Mouse (Mus musculus) MEL (cell line): ENCODE results near the gene Olfr718-ps1. TPM values are rescaled to one million over a fixed set of nuclear protein-coding genes. Genes with fewer than 3 reads are reported as not detected.

Experiments
- DNase-seq: peaks from one replicate; pipeline ENCODE4 v3.0.0; 2011; ENCODE audit warnings: low read depth, low spot score
- H3K27ac ChIP-seq: 2 replicates; pipeline ENCODE4 v1.5.1; 2012; ENCODE audit warnings: low read depth, mild to moderate bottlenecking, control low read depth, low read length, moderate library complexity; ENCODE audit not compliant: control insufficient read depth
- H3K27me3 ChIP-seq, 2 experiments: fragments of 150-350 bp in 1 of 2; sonication (generic) in 1 of 2; 2 replicates each; pipeline ENCODE4 v1.6.1; 2012; ENCODE audit warnings: low read length in 2 of 2, mild to moderate bottlenecking in 2 of 2, improper control_type of control experiment in 1 of 2, moderate library complexity in 1 of 2; ENCODE audit not compliant: insufficient read depth in 2 of 2, control insufficient read depth in 1 of 2
- H3K36me3 ChIP-seq, 2 experiments: 2 replicates each; pipeline ENCODE4 v1.6.1; 2012 to 2014; ENCODE audit warnings: low read length in 2 of 2, improper control_type of control experiment in 1 of 2, inconsistent platforms in 1 of 2, mild to moderate bottlenecking in 1 of 2; ENCODE audit not compliant: insufficient read depth in 2 of 2, control insufficient read depth in 1 of 2
- H3K4me1 ChIP-seq, 2 experiments: fragments of 150-350 bp in 1 of 2; sonication (generic) in 1 of 2; 2 replicates each; pipeline ENCODE4 v1.6.1; 2012; ENCODE audit warnings: low read length in 2 of 2, improper control_type of control experiment in 1 of 2, mild to moderate bottlenecking in 1 of 2; ENCODE audit not compliant: insufficient read depth in 2 of 2, control insufficient read depth in 1 of 2
- H3K4me3 ChIP-seq, 2 experiments: fragments of 150-350 bp in 1 of 2; sonication (generic) in 1 of 2; 2 replicates each; pipeline ENCODE4 v1.5.1; 2012; ENCODE audit warnings: low read depth in 2 of 2, low read length in 2 of 2, mild to moderate bottlenecking in 2 of 2, moderate library complexity in 2 of 2, control low read depth in 1 of 2, improper control_type of control experiment in 1 of 2; ENCODE audit not compliant: control insufficient read depth in 1 of 2, insufficient read depth in 1 of 2
- H3K79me2 ChIP-seq: 2 replicates; pipeline ENCODE4 v1.6.1; 2012; ENCODE audit warnings: mild to moderate bottlenecking, low read length, moderate library complexity; ENCODE audit not compliant: control insufficient read depth, poor library complexity, insufficient read depth
- H3K9ac ChIP-seq: 2 replicates; pipeline ENCODE4 v1.6.1; 2012; ENCODE audit warnings: low read depth, mild to moderate bottlenecking, control low read depth, low read length, moderate library complexity; ENCODE audit not compliant: control insufficient read depth, poor library complexity, severe bottlenecking
- H3K9me3 ChIP-seq: fragments of 150-350 bp; sonication (generic); replicated peaks from 2 replicates; pipeline ENCODE4 v1.6.1; 2012; ENCODE audit warnings: mild to moderate bottlenecking, low read length, improper control_type of control experiment, moderate library complexity; ENCODE audit not compliant: insufficient read depth
- BHLHE40 ChIP-seq: IDR thresholded peaks from 2 replicates; pipeline ENCODE4 v1.6.1; 2012; ENCODE audit warnings: low read depth, mild to moderate bottlenecking, inconsistent platforms, low read length, improper control_type of control experiment, borderline replicate concordance
- CTCF ChIP-seq, 3 experiments: IDR thresholded peaks in 2 of 3; conservative IDR thresholded peaks in 1 of 3; 2 replicates each; pipeline ENCODE4 v1.5.1; 2011 to 2012; ENCODE audit warnings: low read length in 3 of 3, low read depth in 2 of 3, mild to moderate bottlenecking in 2 of 3, improper control_type of control experiment in 1 of 3, inconsistent platforms in 1 of 3, mixed read lengths in 1 of 3, moderate library complexity in 1 of 3; ENCODE audit not compliant: control insufficient read depth in 1 of 3, insufficient read depth in 1 of 3, poor library complexity in 1 of 3, severe bottlenecking in 1 of 3
- E2F4 ChIP-seq: IDR thresholded peaks from 2 replicates; pipeline ENCODE4 v1.6.1; 2011; ENCODE audit warnings: low read depth, low read length, improper control_type of control experiment, borderline replicate concordance
- HCFC1 ChIP-seq: IDR thresholded peaks from 2 replicates; pipeline ENCODE4 v1.6.1; 2012; ENCODE audit warnings: low read depth, mild to moderate bottlenecking, inconsistent platforms, low read length, improper control_type of control experiment, moderate library complexity
- JUND ChIP-seq: IDR thresholded peaks from 2 replicates; pipeline ENCODE4 v1.6.1; 2011; ENCODE audit warnings: low read depth, mild to moderate bottlenecking, improper control_type of control experiment, low read length
- MAX ChIP-seq: IDR thresholded peaks from 2 replicates; pipeline ENCODE4 v1.6.1; 2011; ENCODE audit warnings: low read length, improper control_type of control experiment
- MAZ ChIP-seq: IDR thresholded peaks from 2 replicates; pipeline ENCODE4 v1.6.1; 2012; ENCODE audit warnings: low read depth, mild to moderate bottlenecking, inconsistent platforms, low read length, improper control_type of control experiment
- MYC ChIP-seq: IDR thresholded peaks from 2 replicates; pipeline ENCODE4 v1.6.1; 2011; ENCODE audit warnings: low read depth, mild to moderate bottlenecking, low read length, improper control_type of control experiment, moderate library complexity
- NRF1 ChIP-seq: IDR thresholded peaks from 2 replicates; pipeline ENCODE4 v1.6.1; 2014; ENCODE audit warnings: low read depth, mild to moderate bottlenecking, inconsistent platforms, low read length, improper control_type of control experiment, moderate library complexity; ENCODE audit not compliant: poor library complexity, insufficient read depth, severe bottlenecking
- POLR2AphosphoS2 ChIP-seq: IDR thresholded peaks from 2 replicates; pipeline ENCODE4 v1.6.1; 2011; ENCODE audit warnings: low read length, improper control_type of control experiment
- POLR2AphosphoS5 ChIP-seq: IDR thresholded peaks from 2 replicates; pipeline ENCODE4 v1.6.1; 2012; ENCODE audit warnings: low read depth, borderline replicate concordance, mild to moderate bottlenecking, inconsistent platforms, low read length, moderate library complexity, mixed read lengths
- TAL1 ChIP-seq: IDR thresholded peaks from 2 replicates; pipeline ENCODE4 v1.6.1; 2012; ENCODE audit warnings: mild to moderate bottlenecking, inconsistent platforms, low read length, moderate library complexity, mixed read lengths
- TBP ChIP-seq: IDR thresholded peaks from 2 replicates; pipeline ENCODE4 v1.8.0; 2011; ENCODE audit warnings: low read depth, low read length, improper control_type of control experiment
- TCF12 ChIP-seq: IDR thresholded peaks from 2 replicates; pipeline ENCODE4 v1.6.1; 2014; ENCODE audit warnings: low read depth, mild to moderate bottlenecking, inconsistent platforms, low read length, improper control_type of control experiment, moderate library complexity
- UBTF ChIP-seq: IDR thresholded peaks from 2 replicates; pipeline ENCODE4 v1.6.1; 2012; ENCODE audit warnings: low read depth, mild to moderate bottlenecking, inconsistent platforms, low read length, improper control_type of control experiment, moderate library complexity, borderline replicate concordance; ENCODE audit not compliant: insufficient read depth
- ZNF384 ChIP-seq: IDR thresholded peaks from 2 replicates; pipeline ENCODE4 v1.6.1; 2012; ENCODE audit warnings: low read depth, mild to moderate bottlenecking, inconsistent platforms, low read length, improper control_type of control experiment
- polyA plus RNA-seq, 2 experiments: library from polyadenylated mRNA; stranded (reverse) in 1 of 2; unstranded in 1 of 2; fragments of >175 nt in 1 of 2; fragments of >200 nt in 1 of 2; gene quantifications; 2 replicates each; pipeline versions ENCODE4 v1.2.1 to v1.2.4; 2012; ENCODE audit warnings: low replicate concordance in 2 of 2, low read depth in 1 of 2; ENCODE audit not compliant: insufficient read length in 2 of 2, insufficient read depth in 1 of 2, missing spikeins in 1 of 2
- total RNA-seq: library from RNA; depleted of rRNA; stranded (reverse); fragments of 300-350 nt; gene quantifications from 2 replicates; pipeline ENCODE4 v1.2.3, GENCODE M21; 2012

Olfr718-ps1 gene
- total and polyA plus RNA-seq, 3 experiments = 0.01 TPM; not detected in 2

DNA sequence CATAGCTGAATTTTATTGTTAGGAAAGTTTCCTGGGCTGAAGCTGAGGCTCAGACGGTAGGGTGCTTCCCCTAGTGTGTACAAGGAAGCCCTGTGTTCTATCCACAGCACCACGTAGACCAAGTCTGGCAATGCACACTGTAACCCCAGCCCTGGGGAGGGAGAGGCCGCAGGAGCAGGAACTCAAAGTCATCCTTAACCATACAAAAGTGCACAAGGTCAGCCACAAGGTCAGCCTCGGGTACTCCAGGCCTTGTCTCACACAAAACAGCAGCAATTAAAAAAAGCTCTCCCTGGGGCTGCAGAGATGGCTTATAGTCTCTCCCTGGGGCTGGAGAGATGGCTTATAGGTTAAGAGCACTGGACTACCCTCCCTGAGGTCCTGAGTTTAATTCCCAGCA, 20.5 kb downstream of the Olfr718-ps1 start:
- Histone ChIP-seq H3K79me2 (no peaks in the 10 kb centered on the region), H3K9ac (no peak overlapping the region), H3K36me3 (no peaks in the 10 kb centered on the region), H3K4me3 (no peak overlapping the region), H3K4me1 (no peaks in the 10 kb centered on the region), H3K27me3 (peaks cover 16 to 18% of the 10 kb centered on the region in 2 experiments), H3K9me3 (no peaks in the 10 kb centered on the region), H3K27ac (no peak overlapping the region)
- TF ChIP-seq MYC (no peak), CTCF (IDR thresholded peaks at IDR 0.05 in 2 of 3, conservative IDR thresholded peaks at IDR 0.05 in 1 of 3; ENCODE audit: control insufficient read depth in 1 of 3, insufficient read depth in 1 of 3, low read depth in 2 of 3, low read length in 3 of 3, poor library complexity in 1 of 3, severe bottlenecking in 1 of 3) (no peak), UBTF (no peak), ZNF384 (no peak), JUND (no peak), NRF1 (no peak), POLR2AphosphoS2 (no peak), MAX (no peak), TBP (no peak), MAZ (no peak), TAL1 (no peak)
- no peak for DNase-seq

DNA sequence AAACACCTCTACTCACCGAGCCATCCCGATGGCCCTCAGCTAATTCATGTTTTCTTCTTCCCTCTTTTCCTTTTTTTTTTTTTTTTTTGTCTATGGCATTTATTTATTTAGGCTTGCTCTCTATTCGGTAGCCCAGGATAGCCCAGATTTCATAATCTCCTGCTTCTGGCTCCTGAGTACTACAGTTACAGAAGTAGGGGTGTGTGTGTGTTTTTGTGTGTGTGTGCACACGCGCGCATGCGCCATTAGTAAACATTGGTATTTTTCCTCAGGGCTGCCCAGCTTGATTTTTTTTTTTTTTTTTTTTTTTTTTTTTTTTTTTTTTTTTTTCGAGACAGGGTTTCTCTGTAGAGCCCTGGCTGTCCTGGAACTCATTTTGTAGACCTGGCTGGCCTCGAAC, 21.3 kb downstream of the Olfr718-ps1 start:
- Histone ChIP-seq H3K4me3 (no peak overlapping the region), H3K27me3 (peaks cover 17 to 18% of the 10 kb centered on the region in 2 experiments), H3K9ac (no peak overlapping the region), H3K9me3 (no peaks in the 10 kb centered on the region), H3K4me1 (no peaks in the 10 kb centered on the region), H3K27ac (no peak overlapping the region), H3K79me2 (no peaks in the 10 kb centered on the region), H3K36me3 (no peaks in the 10 kb centered on the region)
- TF ChIP-seq POLR2AphosphoS5 (no peak), MAX (no peak), NRF1 (no peak), BHLHE40 (no peak), HCFC1 (no peak), JUND (no peak), ZNF384 (no peak), MYC (no peak), TCF12 (no peak), E2F4 (no peak)
- DNase-seq = no peak
